Mouse (Mus musculus) kidney, embryonic 15.5 days (tissue): ENCODE results near the gene Hsd17b12. TPM values are rescaled to one million over a fixed set of nuclear protein-coding genes. Genes with fewer than 3 reads are reported as not detected.
A peak's percentile ranks its signal among the peaks of the same experiment; 100 is the strongest.

Source experiments
- ATAC-seq: fragments of 200-750 bp; cut with Nextera tagmentation; replicated peaks from 2 replicates; pipeline ENCODE4 v1.8.0; 2017; ENCODE audit warnings: moderate TSS enrichment; ENCODE audit not compliant: low FRiP score
- H3K27ac ChIP-seq: fragments of 300-500 bp; sonication (generic); 2 replicates; pipeline ENCODE4 v1.5.1; 2015; ENCODE audit warnings: mild to moderate bottlenecking, inconsistent platforms
- H3K27me3 ChIP-seq: fragments of 300-500 bp; sonication (generic); 2 replicates; pipeline ENCODE4 v1.6.1; 2015; ENCODE audit warnings: inconsistent platforms
- H3K36me3 ChIP-seq: fragments of 300-500 bp; sonication (generic); 2 replicates; pipeline ENCODE4 v1.6.1; 2015; ENCODE audit warnings: inconsistent platforms
- H3K4me1 ChIP-seq: fragments of 300-500 bp; sonication (generic); 2 replicates; pipeline ENCODE4 v1.6.1; 2015; ENCODE audit warnings: inconsistent platforms
- H3K4me2 ChIP-seq: fragments of 300-500 bp; sonication (generic); 2 replicates; pipeline ENCODE4 v1.6.1; 2015; ENCODE audit warnings: moderate library complexity, mild to moderate bottlenecking, inconsistent platforms
- H3K4me3 ChIP-seq: fragments of 300-500 bp; sonication (generic); replicated peaks from 2 replicates; pipeline ENCODE4 v1.5.1; 2015; ENCODE audit warnings: mild to moderate bottlenecking, inconsistent platforms
- H3K9ac ChIP-seq: fragments of 300-500 bp; sonication (generic); 2 replicates; pipeline ENCODE4 v1.6.1; 2015; ENCODE audit warnings: mild to moderate bottlenecking, inconsistent platforms
- H3K9me3 ChIP-seq: fragments of 300-500 bp; sonication (generic); replicated peaks from 2 replicates; pipeline ENCODE4 v1.6.1; 2016; ENCODE audit warnings: inconsistent platforms
- WGBS: fragments of 180-500 bp; shearing (Covaris S2); methylation state at CpG from one replicate; pipeline ENCODE4 v1.1.7; 2015; ENCODE audit warnings: mixed read lengths; 5-methylcytosine and 5-hydroxymethylcytosine counted together
- polyA plus RNA-seq: library from polyadenylated mRNA; unstranded; fragments of >200 nt; fragmentation: Nextera tagmentation; extraction: Ambion mirVana; gene quantifications from 2 replicates; pipeline ENCODE4 v1.2.1, GENCODE M21; 2015

Gene Hsd17b12
- polyA plus RNA-seq, 1 experiment from 2014 or later: 130 TPM

DNA sequence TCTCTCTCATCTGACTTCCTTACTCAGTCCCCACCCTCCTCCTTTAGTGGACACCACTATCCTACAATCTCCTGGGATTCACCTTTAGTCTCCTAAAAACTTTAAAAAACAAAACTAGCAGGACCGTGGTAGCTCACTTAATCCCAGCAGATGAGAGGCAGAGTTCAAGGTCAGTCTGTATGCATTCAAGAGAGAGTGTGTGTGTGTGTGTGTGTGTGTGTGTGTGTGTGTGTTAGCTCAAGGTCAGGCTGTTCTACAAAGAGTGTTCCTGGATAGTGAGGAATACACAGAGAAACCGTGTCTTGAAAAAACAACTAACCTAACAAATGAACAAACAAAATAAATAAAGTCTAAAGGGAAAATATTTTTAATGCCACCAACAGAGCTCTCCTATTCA, 12.6 kb downstream of the Hsd17b12 start:
- no peak for ATAC-seq
- Histone ChIP-seq H3K9ac (no peak overlapping the region), H3K4me3 (no peak overlapping the region), H3K4me1 (no peaks in the 10 kb centered on the region), H3K9me3 (no peaks in the 10 kb centered on the region), H3K27me3 (no peaks in the 10 kb centered on the region), H3K36me3 (no peaks in the 10 kb centered on the region), H3K4me2 (no peak overlapping the region), H3K27ac (no peak overlapping the region)
- WGBS: 73% methylated on average over 2 of the region's 2 CpGs

GRCm38 (mm10) chr2:94144520-94145145, 13.1 kb downstream of the Hsd17b12 start:
- H3K36me3 ChIP-seq: no peaks in the 10 kb centered on the region
- H3K27ac ChIP-seq: no peak overlapping the region
- H3K9me3 ChIP-seq: no peaks in the 10 kb centered on the region
- H3K9ac ChIP-seq: no peak overlapping the region
- no peak overlapping the region for H3K4me3 ChIP-seq
- no peak for ATAC-seq
- H3K27me3 ChIP-seq: no peaks in the 10 kb centered on the region
- no peak overlapping the region for H3K4me2 ChIP-seq
- WGBS: 85% methylated on average over 7 of the region's 7 CpGs
- H3K4me1 ChIP-seq: no peaks in the 10 kb centered on the region

DNA sequence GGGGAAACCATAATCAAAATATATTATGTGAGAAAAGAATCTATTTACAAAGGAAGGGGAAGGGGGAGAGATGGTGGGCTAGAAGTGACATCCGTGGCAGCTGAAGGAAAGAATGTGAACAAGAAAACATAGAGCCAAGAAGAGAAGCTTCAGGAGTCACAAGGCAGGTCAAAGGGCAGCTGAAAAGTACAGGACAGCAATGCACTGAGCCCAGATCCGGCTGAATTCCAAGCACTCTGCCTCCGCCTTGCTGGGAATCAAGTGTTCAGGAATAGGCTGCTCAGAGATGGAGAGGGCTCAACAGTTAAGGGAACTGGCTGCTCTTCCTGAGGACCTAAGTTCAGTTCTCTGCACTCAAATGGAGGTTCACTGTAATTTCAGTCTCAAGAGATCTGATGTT, 16.5 kb downstream of the Hsd17b12 start:
- H3K36me3 ChIP-seq: no peaks in the 10 kb centered on the region
- H3K4me3 ChIP-seq: no peak overlapping the region
- no peak overlapping the region for H3K4me2 ChIP-seq
- H3K27ac ChIP-seq: no peak overlapping the region
- WGBS: 52% methylated on average over 3 of the region's 3 CpGs
- H3K27me3 ChIP-seq: no peaks in the 10 kb centered on the region
- no peaks in the 10 kb centered on the region for H3K9me3 ChIP-seq
- no peak for ATAC-seq
- H3K9ac ChIP-seq: no peak overlapping the region
- no peaks in the 10 kb centered on the region for H3K4me1 ChIP-seq

GRCm38 (mm10) chr2:94138469-94139390, 19.0 kb downstream of the Hsd17b12 start:
- H3K9ac ChIP-seq: no peak overlapping the region
- no peaks in the 10 kb centered on the region for H3K4me1 ChIP-seq
- H3K27ac ChIP-seq: no peak overlapping the region
- 83% methylated on average over 3 of the region's 3 CpGs for WGBS
- ATAC-seq: no peak
- H3K4me3 ChIP-seq: no peak overlapping the region
- no peaks in the 10 kb centered on the region for H3K36me3 ChIP-seq
- H3K9me3 ChIP-seq: no peaks in the 10 kb centered on the region
- no peaks in the 10 kb centered on the region for H3K27me3 ChIP-seq
- H3K4me2 ChIP-seq: no peak overlapping the region

GRCm38 (mm10) chr2:94136837-94137236, 20.9 kb downstream of the Hsd17b12 start:
- no peak overlapping the region for H3K27ac ChIP-seq
- no peaks in the 10 kb centered on the region for H3K9me3 ChIP-seq
- no peaks in the 10 kb centered on the region for H3K4me1 ChIP-seq

DNA sequence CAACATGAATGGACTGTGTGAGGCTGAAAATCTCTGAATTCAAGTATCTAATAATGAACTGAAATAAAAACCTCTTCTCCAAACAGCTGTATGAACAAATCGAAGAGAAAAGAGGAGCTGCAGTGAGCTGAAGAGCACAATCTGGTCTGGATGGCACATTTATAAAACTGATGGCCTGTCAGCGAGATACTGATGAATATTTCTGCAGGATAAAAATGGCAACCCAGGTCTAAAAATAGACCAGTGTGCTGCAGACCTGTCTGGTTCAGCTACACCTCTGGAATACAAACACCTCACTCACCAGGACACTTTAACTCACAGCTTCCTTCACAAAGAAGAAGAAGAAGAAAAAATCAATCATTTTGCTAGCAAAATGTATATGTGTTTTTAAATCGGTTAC, 29.3 kb downstream of the Hsd17b12 start:
- no peak overlapping the region for H3K9ac ChIP-seq
- no peak overlapping the region for H3K27ac ChIP-seq
- no peak for ATAC-seq
- no peaks in the 10 kb centered on the region for H3K27me3 ChIP-seq
- WGBS: 82% methylated on average over 3 of the region's 3 CpGs
- H3K36me3 ChIP-seq: no peaks in the 10 kb centered on the region
- H3K9me3 ChIP-seq: no peaks in the 10 kb centered on the region
- H3K4me1 ChIP-seq: 0 out of 2 replicates have a peak, but pooled peaks cover 7% of the 10 kb centered on the region
- no peak overlapping the region for H3K4me2 ChIP-seq
- no peak overlapping the region for H3K4me3 ChIP-seq

More at GRCm38 (mm10) chr2:94136837-94137236, 20.9 kb downstream of the Hsd17b12 start:
- no peak for ATAC-seq
- 91% methylated on average over 3 of the region's 3 CpGs for WGBS
- H3K4me3 ChIP-seq: no peak overlapping the region
- H3K4me2 ChIP-seq: no peak overlapping the region
- no peak overlapping the region for H3K9ac ChIP-seq
- H3K27me3 ChIP-seq: no peaks in the 10 kb centered on the region
- no peaks in the 10 kb centered on the region for H3K36me3 ChIP-seq

DNA sequence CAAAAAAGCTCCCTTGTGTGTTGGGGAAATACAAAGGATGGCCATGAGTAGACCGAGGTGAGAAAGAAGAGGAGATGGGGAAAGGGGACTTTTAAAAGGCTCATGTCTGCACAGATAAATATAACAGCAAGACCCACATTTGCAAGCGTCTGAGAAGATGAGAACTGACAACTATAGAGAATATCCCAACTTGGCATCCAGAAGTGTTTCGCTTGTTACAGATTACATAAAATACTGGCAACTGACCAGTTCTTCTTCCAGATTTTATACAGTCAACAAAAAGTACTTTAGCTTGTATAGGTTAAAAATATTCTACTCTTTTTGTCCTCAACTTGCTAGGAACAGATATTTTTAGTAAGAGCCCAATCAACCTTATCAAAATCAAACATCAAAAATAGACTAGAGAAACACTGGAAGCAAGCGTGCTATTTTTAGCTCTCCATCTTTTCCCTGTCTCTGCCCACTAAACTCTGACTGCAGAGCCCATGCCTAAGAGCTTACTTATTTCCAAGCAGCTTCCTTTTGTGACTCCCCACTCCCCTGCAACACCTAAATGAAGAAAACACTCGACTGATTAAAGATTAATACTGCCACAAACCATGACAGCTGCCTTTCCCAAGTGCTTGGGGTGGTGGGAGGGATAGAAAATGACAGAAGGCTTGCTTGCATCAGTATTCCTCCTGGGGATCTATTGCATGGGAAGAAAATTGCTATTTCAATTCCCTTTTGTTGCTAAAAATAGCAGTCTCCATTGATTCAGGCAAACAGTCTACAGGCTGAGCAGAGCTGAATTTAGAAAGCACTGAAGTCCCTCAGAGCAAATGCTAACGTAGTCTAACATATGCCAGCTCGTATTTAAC, 35.4 kb downstream of the Hsd17b12 start:
- 0 out of 2 replicates have a peak overlapping the region, but pooled peaks have one; percentile 10 for H3K4me2 ChIP-seq
- no peaks in the 10 kb centered on the region for H3K9me3 ChIP-seq
- H3K36me3 ChIP-seq: no peaks in the 10 kb centered on the region
- peaks cover 19% of the 10 kb centered on the region for H3K4me1 ChIP-seq
- WGBS: 54% methylated on average over 7 of the region's 7 CpGs
- no peak overlapping the region for H3K4me3 ChIP-seq
- no peaks in the 10 kb centered on the region for H3K27me3 ChIP-seq
- H3K9ac ChIP-seq: no peak overlapping the region
- H3K27ac ChIP-seq: peak overlapping the region; percentile 73; the same call in 1 of the 2 replicates
- 0 out of 2 replicates have a peak, but pooled peaks have one; percentile 43 for ATAC-seq

DNA sequence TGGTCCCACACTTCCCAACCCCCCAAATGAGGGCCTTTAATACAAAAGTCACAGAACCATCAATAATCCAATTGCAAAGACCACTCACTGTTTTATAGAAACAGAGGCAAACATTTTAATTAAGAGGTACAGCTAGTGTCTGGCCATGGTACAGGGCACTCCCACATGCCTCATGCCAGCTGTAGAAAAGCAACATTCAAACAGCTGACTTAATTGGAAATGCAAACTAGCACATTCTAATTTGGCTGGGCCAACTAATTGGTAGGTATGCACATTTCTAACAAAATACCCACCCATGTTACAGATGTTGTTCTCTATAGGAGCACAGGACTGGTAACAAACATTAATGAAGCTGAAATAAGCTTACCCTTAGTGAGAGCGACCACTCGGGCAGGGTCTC, 54.0 kb downstream of the Hsd17b12 start:
- Histone ChIP-seq H3K9me3 (no peaks in the 10 kb centered on the region), H3K4me2 (no peak overlapping the region), H3K27me3 (no peaks in the 10 kb centered on the region), H3K4me3 (no peak overlapping the region), H3K36me3 (peaks cover 6% of the 10 kb centered on the region; the same call in 1 of the 2 replicates), H3K4me1 (no peaks in the 10 kb centered on the region), H3K27ac (no peak overlapping the region), H3K9ac (no peak overlapping the region)
- WGBS: 96% methylated on average over 2 of the region's 2 CpGs
- ATAC-seq: no peak

DNA sequence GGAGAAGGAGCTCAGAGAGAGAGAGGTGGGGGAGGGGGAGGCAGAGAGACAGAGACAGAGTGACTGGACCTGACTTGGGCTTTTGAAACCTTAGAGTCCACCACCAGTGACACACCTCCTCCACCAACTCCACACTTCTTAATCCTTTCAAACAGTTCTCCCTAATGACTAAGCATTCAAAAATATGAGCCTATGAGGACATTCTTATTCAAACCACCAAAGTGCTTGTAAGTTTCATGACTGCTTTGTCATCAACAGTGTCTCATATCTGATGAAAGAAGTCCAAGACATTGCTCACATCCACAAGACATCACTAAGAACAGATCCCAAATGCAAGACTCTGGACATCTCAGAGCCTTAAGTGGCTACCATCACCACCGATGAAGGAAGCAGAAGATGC, 67.9 kb downstream of the Hsd17b12 start:
- Histone ChIP-seq H3K9me3 (no peaks in the 10 kb centered on the region), H3K4me3 (no peak overlapping the region), H3K36me3 (no peaks in the 10 kb centered on the region), H3K4me2 (no peak overlapping the region), H3K9ac (no peak overlapping the region), H3K27me3 (no peaks in the 10 kb centered on the region), H3K27ac (no peak overlapping the region), H3K4me1 (no peaks in the 10 kb centered on the region)
- 93% methylated on average over 1 of the region's 1 CpGs for WGBS
- no peak for ATAC-seq

- no peak overlapping the region for H3K9ac ChIP-seq
- H3K27ac ChIP-seq: no peak overlapping the region
- no peaks in the 10 kb centered on the region for H3K27me3 ChIP-seq
- no peak overlapping the region for H3K4me2 ChIP-seq
- ATAC-seq: no peak
- H3K4me1 ChIP-seq: no peaks in the 10 kb centered on the region; the same call in 1 of the 2 replicates
- no peaks in the 10 kb centered on the region for H3K9me3 ChIP-seq
- H3K36me3 ChIP-seq: no peaks in the 10 kb centered on the region
- 70% methylated on average over 5 of the region's 5 CpGs for WGBS
- H3K4me3 ChIP-seq: no peak overlapping the region
Observed at GRCm38 (mm10) chr2:94069482-94069881, 88.3 kb downstream of the Hsd17b12 start.

DNA sequence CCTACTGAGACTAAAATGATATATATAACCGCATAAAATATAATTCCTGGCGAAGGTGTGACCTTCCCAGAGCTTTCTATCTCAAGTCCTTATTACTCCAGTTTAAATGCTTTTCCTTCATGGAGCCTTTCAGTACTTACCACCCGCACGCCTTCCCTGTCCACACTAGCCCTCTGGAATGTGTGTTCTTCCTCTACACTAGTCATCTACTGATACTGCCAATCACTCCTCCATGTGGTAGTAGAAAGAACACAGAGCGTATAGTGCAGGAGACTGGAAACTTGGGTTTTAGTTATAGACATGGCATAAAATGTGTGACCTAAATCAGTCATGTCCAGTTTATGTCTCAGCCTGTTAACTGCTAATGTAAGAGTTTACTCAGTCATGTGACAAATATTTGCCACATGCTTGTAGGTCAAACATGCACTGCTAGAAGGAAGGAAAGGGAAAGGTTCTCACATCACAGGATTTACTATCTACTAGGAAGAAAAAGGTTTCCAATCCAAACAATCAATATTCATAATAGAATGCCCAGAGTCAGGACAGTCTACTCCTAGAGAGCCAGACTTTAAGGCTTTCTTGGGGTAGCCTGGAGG, 91.1 kb downstream of the Hsd17b12 start:
- WGBS: 91% methylated on average over 5 of the region's 5 CpGs
- 0 out of 2 replicates have a peak overlapping the region, but pooled peaks have one; percentile 14 for H3K27ac ChIP-seq
- no peak overlapping the region for H3K4me3 ChIP-seq
- H3K4me1 ChIP-seq: no peaks in the 10 kb centered on the region; the same call in 1 of the 2 replicates
- no peak for ATAC-seq
- H3K9me3 ChIP-seq: no peaks in the 10 kb centered on the region
- H3K9ac ChIP-seq: no peak overlapping the region
- H3K27me3 ChIP-seq: no peaks in the 10 kb centered on the region
- no peaks in the 10 kb centered on the region for H3K36me3 ChIP-seq
- H3K4me2 ChIP-seq: no peak overlapping the region
